Mouse (Mus musculus) MEL (cell line): ENCODE measurements at regions not wholly inside any gene's neighbourhood (a gene's known extent, or its start where the extent isn't known, plus 50 kb on each side); places are given as distances from the start of the nearest gene placed in this dataset.

Source experiments
- DNase-seq: peaks from one replicate; pipeline ENCODE4 v3.0.0; 2011; ENCODE audit warnings: low read depth, low spot score
- H3K27ac ChIP-seq: 2 replicates; pipeline ENCODE4 v1.5.1; 2012; ENCODE audit warnings: low read depth, mild to moderate bottlenecking, control low read depth, low read length, moderate library complexity; ENCODE audit not compliant: control insufficient read depth
- H3K27me3 ChIP-seq, 2 experiments: fragments of 150-350 bp in 1 of 2; sonication (generic) in 1 of 2; 2 replicates each; pipeline ENCODE4 v1.6.1; 2012; ENCODE audit warnings: low read length in 2 of 2, mild to moderate bottlenecking in 2 of 2, improper control_type of control experiment in 1 of 2, moderate library complexity in 1 of 2; ENCODE audit not compliant: insufficient read depth in 2 of 2, control insufficient read depth in 1 of 2
- H3K36me3 ChIP-seq, 2 experiments: 2 replicates each; pipeline ENCODE4 v1.6.1; 2012 to 2014; ENCODE audit warnings: low read length in 2 of 2, improper control_type of control experiment in 1 of 2, inconsistent platforms in 1 of 2, mild to moderate bottlenecking in 1 of 2; ENCODE audit not compliant: insufficient read depth in 2 of 2, control insufficient read depth in 1 of 2
- H3K4me1 ChIP-seq, 2 experiments: fragments of 150-350 bp in 1 of 2; sonication (generic) in 1 of 2; 2 replicates each; pipeline ENCODE4 v1.6.1; 2012; ENCODE audit warnings: low read length in 2 of 2, improper control_type of control experiment in 1 of 2, mild to moderate bottlenecking in 1 of 2; ENCODE audit not compliant: insufficient read depth in 2 of 2, control insufficient read depth in 1 of 2
- H3K4me3 ChIP-seq, 2 experiments: fragments of 150-350 bp in 1 of 2; sonication (generic) in 1 of 2; 2 replicates each; pipeline ENCODE4 v1.5.1; 2012; ENCODE audit warnings: low read depth in 2 of 2, low read length in 2 of 2, mild to moderate bottlenecking in 2 of 2, moderate library complexity in 2 of 2, control low read depth in 1 of 2, improper control_type of control experiment in 1 of 2; ENCODE audit not compliant: control insufficient read depth in 1 of 2, insufficient read depth in 1 of 2
- H3K79me2 ChIP-seq: 2 replicates; pipeline ENCODE4 v1.6.1; 2012; ENCODE audit warnings: mild to moderate bottlenecking, low read length, moderate library complexity; ENCODE audit not compliant: control insufficient read depth, poor library complexity, insufficient read depth
- H3K9ac ChIP-seq: 2 replicates; pipeline ENCODE4 v1.6.1; 2012; ENCODE audit warnings: low read depth, mild to moderate bottlenecking, control low read depth, low read length, moderate library complexity; ENCODE audit not compliant: control insufficient read depth, poor library complexity, severe bottlenecking
- H3K9me3 ChIP-seq: fragments of 150-350 bp; sonication (generic); replicated peaks from 2 replicates; pipeline ENCODE4 v1.6.1; 2012; ENCODE audit warnings: mild to moderate bottlenecking, low read length, improper control_type of control experiment, moderate library complexity; ENCODE audit not compliant: insufficient read depth
- CHD1 ChIP-seq: IDR thresholded peaks from 2 replicates; pipeline ENCODE4 v1.6.1; 2012; ENCODE audit warnings: low read depth, mild to moderate bottlenecking, inconsistent platforms, low read length, improper control_type of control experiment
- E2F4 ChIP-seq: IDR thresholded peaks from 2 replicates; pipeline ENCODE4 v1.6.1; 2011; ENCODE audit warnings: low read depth, low read length, improper control_type of control experiment, borderline replicate concordance
- ETS1 ChIP-seq: IDR thresholded peaks from 2 replicates; pipeline ENCODE4 v1.6.1; 2012; ENCODE audit warnings: low read depth, mild to moderate bottlenecking, inconsistent platforms, low read length, improper control_type of control experiment, moderate library complexity
- GATA1 ChIP-seq: IDR thresholded peaks from 2 replicates; pipeline ENCODE4 v1.6.1; 2011; ENCODE audit warnings: low read depth, low read length, improper control_type of control experiment
- HCFC1 ChIP-seq: IDR thresholded peaks from 2 replicates; pipeline ENCODE4 v1.6.1; 2012; ENCODE audit warnings: low read depth, mild to moderate bottlenecking, inconsistent platforms, low read length, improper control_type of control experiment, moderate library complexity
- JUND ChIP-seq: IDR thresholded peaks from 2 replicates; pipeline ENCODE4 v1.6.1; 2011; ENCODE audit warnings: low read depth, mild to moderate bottlenecking, improper control_type of control experiment, low read length
- MAFK ChIP-seq: IDR thresholded peaks from 2 replicates; pipeline ENCODE4 v1.6.1; 2011; ENCODE audit warnings: low read depth, mild to moderate bottlenecking, low read length, improper control_type of control experiment, borderline replicate concordance
- MAZ ChIP-seq: IDR thresholded peaks from 2 replicates; pipeline ENCODE4 v1.6.1; 2012; ENCODE audit warnings: low read depth, mild to moderate bottlenecking, inconsistent platforms, low read length, improper control_type of control experiment
- MEF2A ChIP-seq: IDR thresholded peaks from 2 replicates; pipeline ENCODE4 v1.6.1; 2014; ENCODE audit warnings: low read depth, mild to moderate bottlenecking, inconsistent platforms, low read length, improper control_type of control experiment; ENCODE audit not compliant: poor library complexity, insufficient replicate concordance, severe bottlenecking; ENCODE audit errors: extremely low read depth
- MXI1 ChIP-seq: IDR thresholded peaks from 2 replicates; pipeline ENCODE4 v1.6.1; 2011; ENCODE audit warnings: mild to moderate bottlenecking, low read depth, low read length, improper control_type of control experiment
- MYB ChIP-seq: IDR thresholded peaks from 2 replicates; pipeline ENCODE4 v1.6.1; 2011; ENCODE audit warnings: mild to moderate bottlenecking, low read depth, low read length, improper control_type of control experiment
- POLR2A ChIP-seq, 2 experiments: IDR thresholded peaks; 2 replicates each; pipeline ENCODE4 v1.6.1; 2011 to 2012; ENCODE audit warnings: low read length in 2 of 2, mild to moderate bottlenecking in 2 of 2, control low read depth in 1 of 2, improper control_type of control experiment in 1 of 2, low read depth in 1 of 2, moderate library complexity in 1 of 2; ENCODE audit not compliant: control insufficient read depth in 1 of 2, insufficient read depth in 1 of 2, poor library complexity in 1 of 2
- POLR2AphosphoS5 ChIP-seq: IDR thresholded peaks from 2 replicates; pipeline ENCODE4 v1.6.1; 2012; ENCODE audit warnings: low read depth, borderline replicate concordance, mild to moderate bottlenecking, inconsistent platforms, low read length, moderate library complexity, mixed read lengths
- RCOR1 ChIP-seq: IDR thresholded peaks from 2 replicates; pipeline ENCODE4 v1.6.1; 2012; ENCODE audit warnings: low read depth, mild to moderate bottlenecking, inconsistent platforms, low read length, improper control_type of control experiment
- SIN3A ChIP-seq: IDR thresholded peaks from 2 replicates; pipeline ENCODE4 v1.6.1; 2012; ENCODE audit warnings: low read length, improper control_type of control experiment, inconsistent platforms
- SMC3 ChIP-seq: IDR thresholded peaks from 2 replicates; pipeline ENCODE4 v1.6.1; 2011; ENCODE audit warnings: low read depth, low read length, improper control_type of control experiment
- TBP ChIP-seq: IDR thresholded peaks from 2 replicates; pipeline ENCODE4 v1.8.0; 2011; ENCODE audit warnings: low read depth, low read length, improper control_type of control experiment
- TCF12 ChIP-seq: IDR thresholded peaks from 2 replicates; pipeline ENCODE4 v1.6.1; 2014; ENCODE audit warnings: low read depth, mild to moderate bottlenecking, inconsistent platforms, low read length, improper control_type of control experiment, moderate library complexity
- USF2 ChIP-seq, 2 experiments: IDR thresholded peaks; 2 replicates each; pipeline ENCODE4 v1.6.1; 2011 to 2012; ENCODE audit warnings: improper control_type of control experiment in 2 of 2, low read length in 2 of 2, borderline replicate concordance in 1 of 2, inconsistent platforms in 1 of 2, low read depth in 1 of 2, mild to moderate bottlenecking in 1 of 2; ENCODE audit not compliant: insufficient read depth in 1 of 2
- ZC3H11A ChIP-seq: IDR thresholded peaks from 2 replicates; pipeline ENCODE4 v1.6.1; 2012; ENCODE audit warnings: low read depth, mild to moderate bottlenecking, inconsistent platforms, low read length, improper control_type of control experiment
- ZKSCAN1 ChIP-seq: IDR thresholded peaks from 2 replicates; pipeline ENCODE4 v1.6.1; 2012; ENCODE audit warnings: low read depth, mild to moderate bottlenecking, inconsistent platforms, low read length, improper control_type of control experiment, moderate library complexity
- ZMIZ1 ChIP-seq: IDR thresholded peaks from 2 replicates; pipeline ENCODE4 v1.6.1; 2012; ENCODE audit warnings: low read depth, mild to moderate bottlenecking, inconsistent platforms, low read length, improper control_type of control experiment, moderate library complexity
- ZNF384 ChIP-seq: IDR thresholded peaks from 2 replicates; pipeline ENCODE4 v1.6.1; 2012; ENCODE audit warnings: low read depth, mild to moderate bottlenecking, inconsistent platforms, low read length, improper control_type of control experiment

- no peak for TF ChIP-seq RCOR1
- TF ChIP-seq ZKSCAN1 = no peak
- TF ChIP-seq ZC3H11A = no peak
- no peak for TF ChIP-seq USF2 (IDR thresholded peaks at IDR 0.05; ENCODE audit: borderline replicate concordance in 1 of 2, insufficient read depth in 1 of 2, low read depth in 1 of 2, low read length in 2 of 2)
- TF ChIP-seq MYB = no peak
- TF ChIP-seq TCF12 = no peak
- no peak for TF ChIP-seq SIN3A
- TF ChIP-seq MAZ = no peak
- H3K27me3 ChIP-seq = no peaks in the 10 kb centered on the region
- no peak overlapping the region for H3K4me3 ChIP-seq
- H3K36me3 ChIP-seq = no peaks in the 10 kb centered on the region
- H3K4me1 ChIP-seq = no peaks in the 10 kb centered on the region
- DNase-seq = no peak
- H3K27ac ChIP-seq = no peak overlapping the region
- no peak overlapping the region for H3K9ac ChIP-seq
- no peaks in the 10 kb centered on the region for H3K79me2 ChIP-seq
- no peaks in the 10 kb centered on the region for H3K9me3 ChIP-seq
These were observed 160.0 kb upstream of the Rag2 start for GRCm38 (mm10) chr2:101464291-101465140.

DNA sequence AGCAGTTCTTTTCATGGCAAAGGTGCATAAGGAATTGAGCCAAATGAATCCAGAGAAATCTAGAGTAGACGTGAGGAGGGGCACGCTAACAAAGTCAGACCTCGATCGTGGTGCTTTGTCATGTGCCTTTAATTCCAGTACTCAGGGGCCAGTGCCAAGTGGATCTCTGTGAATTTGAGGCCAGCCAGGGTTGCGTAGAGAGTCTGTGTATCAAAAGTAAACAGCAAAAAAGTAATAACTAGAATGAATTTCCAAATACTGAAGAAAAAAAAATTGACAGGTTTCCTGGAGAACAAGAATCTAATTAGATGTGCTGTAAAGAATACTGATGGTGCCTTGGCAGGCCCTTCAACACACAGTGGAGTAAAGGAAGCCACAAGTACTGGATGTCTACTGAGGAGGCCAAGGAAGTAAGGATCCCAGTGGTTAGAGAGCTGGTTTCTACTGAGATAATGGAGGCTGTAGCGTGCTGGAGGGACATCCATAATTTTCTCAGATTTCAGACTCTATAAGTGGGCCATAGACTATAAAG, 153.9 kb upstream of the Rag2 start:
- Histone ChIP-seq H3K27me3 (no peaks in the 10 kb centered on the region), H3K36me3 (no peaks in the 10 kb centered on the region), H3K4me3 (no peak overlapping the region), H3K9me3 (no peaks in the 10 kb centered on the region), H3K9ac (no peak overlapping the region), H3K4me1 (no peaks in the 10 kb centered on the region), H3K27ac (no peak overlapping the region), H3K79me2 (no peaks in the 10 kb centered on the region)
- DNase-seq = no peak
- TF ChIP-seq MXI1 (no peak), SIN3A (no peak), HCFC1 (no peak), POLR2A (IDR thresholded peaks at IDR 0.05; ENCODE audit: control insufficient read depth in 1 of 2, insufficient read depth in 1 of 2, low read depth in 1 of 2, low read length in 2 of 2, poor library complexity in 1 of 2) (no peak), CHD1 (no peak), MAFK (no peak), TBP (no peak), GATA1 (no peak), ETS1 (no peak), MEF2A (no peak), TCF12 (no peak), SMC3 (no peak), E2F4 (no peak), ZMIZ1 (no peak), ZNF384 (no peak), ZC3H11A (no peak), MAZ (no peak), JUND (no peak), POLR2AphosphoS5 (no peak)
- TF ChIP-seq, all 39 proteins: peak for 0
